Mouse (Mus musculus) urinary bladder, adult 2 months (tissue): ENCODE data around the gene Anapc7. TPM values are rescaled to one million over a fixed set of nuclear protein-coding genes. Genes with fewer than 3 reads are reported as not detected.
A peak's percentile ranks its signal among the peaks of the same experiment; 100 is the strongest.

Source experiments
- DNase-seq: peaks from one replicate; pipeline ENCODE4 v3.0.0; 2022; ENCODE audit warnings: low spot score
- polyA plus RNA-seq: library from polyadenylated mRNA; depleted of rRNA; stranded (reverse); fragments of >200 nt; gene quantifications from 2 replicates; pipeline ENCODE4 v1.2.3, GENCODE M21; 2012; rRNA removed

The Anapc7 gene
- polyA plus RNA-seq: 41.6 and 46.7 TPM in 2 replicates

GRCm38 (mm10) chr5:122421271-122422068, at the start of gene Anapc7:
Anapc7 (plus strand) TSS chr5:122421693.
- no peak for DNase-seq

DNA sequence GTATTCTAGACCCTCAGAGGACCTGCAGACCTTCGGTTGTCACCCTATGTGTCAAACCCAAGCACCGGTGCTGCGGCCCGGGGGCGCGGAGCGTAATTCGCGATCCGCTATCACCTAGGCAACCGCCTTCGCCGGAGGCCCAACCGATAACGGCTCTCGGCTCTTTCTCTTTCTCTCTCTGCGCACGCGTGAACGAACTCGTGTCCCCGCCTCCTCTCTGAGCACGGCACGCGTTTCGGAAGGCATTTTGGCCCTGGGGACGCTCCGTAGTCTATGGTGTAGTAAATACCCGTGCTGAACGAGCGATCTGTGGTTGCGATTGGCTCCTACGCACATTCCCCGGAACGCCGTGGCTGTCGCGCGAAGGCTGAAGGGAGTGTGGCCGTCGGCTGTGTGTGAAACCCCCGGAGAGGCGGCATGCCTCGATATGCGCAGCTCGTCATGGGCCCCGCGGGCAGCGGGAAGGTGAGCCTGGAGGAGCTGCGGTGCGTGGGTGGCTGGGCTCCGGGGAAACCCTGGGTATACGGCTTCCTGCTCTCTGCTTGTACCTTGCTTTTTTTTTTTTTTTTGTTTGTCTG, 49.2 kb upstream of the Anapc7 start, which contains the start of gene Fam216a:
Gene Fam216a (minus strand): TSS at position 173 of the 578 bp plus-strand sequence.
- DNase-seq: peak; percentile 98

GRCm38 (mm10) chr5:122372878-122373277, 48.6 kb upstream of the Anapc7 start:
- no peak for DNase-seq

DNA sequence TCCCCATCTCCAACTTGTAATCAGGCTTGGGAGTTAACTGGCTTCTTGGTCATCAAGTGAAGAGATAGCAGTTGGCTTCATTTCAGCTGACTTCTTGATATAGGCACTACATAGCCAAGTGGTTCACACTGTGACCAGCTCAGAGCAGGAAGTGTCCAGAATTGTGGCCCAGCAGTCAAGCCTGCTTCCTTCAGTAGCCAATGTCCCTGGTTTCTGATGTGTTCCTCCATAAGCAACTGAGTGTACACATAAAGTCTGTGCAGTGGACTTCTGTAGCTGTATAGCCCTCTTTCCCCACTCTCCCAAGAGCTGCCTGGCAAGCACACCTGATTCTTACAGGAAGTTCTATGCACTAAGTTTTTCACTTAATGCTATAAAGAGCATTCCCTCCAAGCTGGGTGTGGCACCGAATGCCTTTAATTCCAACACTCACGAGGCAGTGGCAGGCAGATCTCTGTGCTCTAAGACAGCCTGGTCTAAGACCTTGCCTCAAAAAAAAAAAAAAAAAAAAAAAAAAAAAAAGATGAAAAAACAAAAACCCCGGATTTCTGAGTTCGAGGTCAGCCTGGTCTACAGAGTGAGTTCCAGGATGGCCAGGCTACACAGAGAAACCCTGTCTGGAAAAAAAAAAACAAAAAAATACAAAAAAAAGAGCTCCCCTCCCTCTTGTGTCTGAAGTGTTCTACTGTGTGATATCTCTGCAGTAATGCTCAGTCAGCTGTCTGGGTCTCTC, 44.2 kb upstream of the Anapc7 start:
- DNase-seq: no peak

GRCm38 (mm10) chr5:122378171-122378570, 43.3 kb upstream of the Anapc7 start:
- DNase-seq: no peak

GRCm38 (mm10) chr5:122379374-122380155, 41.9 kb upstream of the Anapc7 start:
- no peak for DNase-seq

DNA sequence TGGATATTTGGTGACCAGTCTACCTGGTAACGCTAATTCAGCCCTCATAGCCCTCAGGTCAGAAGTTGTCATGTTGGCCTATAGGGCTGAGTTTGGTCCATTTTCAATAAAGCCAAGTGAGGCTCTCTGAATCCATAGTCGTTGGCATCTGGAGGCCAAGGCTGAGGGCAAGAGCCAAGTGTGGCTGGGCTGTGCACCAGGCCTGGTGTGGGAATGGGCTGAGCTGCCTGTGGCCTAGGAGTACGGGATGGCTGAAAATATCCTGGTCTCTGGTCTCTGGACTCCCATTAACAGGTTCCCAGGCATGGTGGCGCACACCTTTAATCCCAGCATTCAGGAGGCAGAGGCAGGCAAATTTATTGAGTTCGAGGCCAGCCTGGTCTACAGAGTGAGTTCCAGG, 31.5 kb upstream of the Anapc7 start:
- no peak for DNase-seq

DNA sequence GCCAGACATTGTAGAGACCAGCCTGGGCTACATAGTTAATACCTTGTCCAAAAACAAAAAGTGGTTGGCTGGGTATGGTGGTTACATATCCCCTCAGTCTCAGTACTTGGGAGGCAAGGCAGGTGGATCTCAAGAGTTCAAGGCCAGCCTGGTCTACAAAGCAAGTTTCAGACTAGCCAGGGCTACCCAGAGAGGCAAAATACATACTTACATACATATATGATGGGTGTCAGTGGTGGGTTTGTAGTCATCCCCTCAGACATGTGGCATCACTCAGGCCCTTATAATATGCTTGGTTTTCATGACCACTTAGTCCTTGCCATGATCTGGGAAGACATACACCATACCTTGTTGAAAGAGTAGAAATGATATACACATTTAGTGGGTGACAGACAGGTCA, 30.8 kb upstream of the Anapc7 start:
- no peak for DNase-seq

GRCm38 (mm10) chr5:122391178-122391785, 30.2 kb upstream of the Anapc7 start:
- no peak for DNase-seq

GRCm38 (mm10) chr5:122391786-122392180, 29.7 kb upstream of the Anapc7 start, which contains the start of gene Arpc3:
Arpc3 (plus strand) TSS chr5:122391878.
- peak; percentile 82 for DNase-seq

DNA sequence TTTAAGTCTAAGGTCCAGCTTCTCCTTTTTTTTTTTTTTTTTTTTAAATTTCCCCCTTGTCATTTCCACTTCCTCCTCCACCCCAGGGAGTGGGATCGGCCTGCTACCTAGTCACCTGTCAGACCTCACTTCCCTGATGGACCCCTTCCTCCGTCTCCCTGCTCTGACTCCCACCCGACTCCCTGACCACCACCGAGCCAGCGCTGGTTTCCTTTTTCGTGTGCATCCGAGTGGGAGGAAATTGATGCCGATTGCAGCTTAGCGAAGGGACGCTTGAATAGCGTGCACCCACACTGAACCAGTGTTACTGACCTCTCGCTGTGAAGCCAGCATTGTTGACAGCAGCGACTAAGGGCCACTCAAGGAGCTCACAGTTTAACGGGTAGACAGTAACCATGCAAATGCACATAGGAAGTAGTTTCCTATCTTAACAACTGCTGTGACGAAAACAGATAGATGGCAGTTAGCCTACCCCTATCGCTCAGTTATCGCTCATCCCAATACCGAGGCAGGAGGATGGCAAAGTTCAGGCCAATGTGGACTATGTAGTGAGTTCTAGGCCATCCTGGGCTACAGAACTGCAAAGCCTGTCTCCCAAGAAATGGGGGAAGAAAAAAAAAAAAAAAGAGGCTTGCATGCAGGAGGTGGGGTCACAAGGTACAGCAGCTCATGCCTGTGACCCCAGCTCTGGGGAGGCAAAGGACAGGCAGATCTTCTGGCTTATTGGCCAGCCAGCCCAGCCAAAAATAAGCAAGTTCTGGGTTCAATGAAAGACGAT, 29.1 kb upstream of the Anapc7 start:
- no peak for DNase-seq

DNA sequence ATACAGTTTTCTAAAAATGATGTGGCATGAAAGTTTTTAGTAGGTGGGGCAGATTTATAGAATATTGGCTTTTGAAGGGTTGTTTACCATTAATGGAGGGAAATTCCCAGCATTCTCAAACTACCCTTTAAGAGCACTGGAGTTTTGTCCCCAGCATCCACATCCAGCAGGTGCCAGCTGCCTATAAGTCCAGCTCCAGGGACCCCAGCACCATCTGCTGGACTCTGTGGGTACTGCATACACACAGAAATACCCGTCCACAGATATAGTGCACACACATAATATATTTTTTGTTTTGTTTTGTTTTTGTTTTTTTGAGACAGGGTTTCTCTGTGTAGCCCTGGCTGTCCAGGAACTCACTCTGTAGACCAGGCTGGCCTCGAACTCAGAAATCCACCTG, 27.6 kb upstream of the Anapc7 start:
- DNase-seq: no peak

- no peak for DNase-seq
Measured at GRCm38 (mm10) chr5:122396791-122397190, 24.7 kb upstream of the Anapc7 start.

DNA sequence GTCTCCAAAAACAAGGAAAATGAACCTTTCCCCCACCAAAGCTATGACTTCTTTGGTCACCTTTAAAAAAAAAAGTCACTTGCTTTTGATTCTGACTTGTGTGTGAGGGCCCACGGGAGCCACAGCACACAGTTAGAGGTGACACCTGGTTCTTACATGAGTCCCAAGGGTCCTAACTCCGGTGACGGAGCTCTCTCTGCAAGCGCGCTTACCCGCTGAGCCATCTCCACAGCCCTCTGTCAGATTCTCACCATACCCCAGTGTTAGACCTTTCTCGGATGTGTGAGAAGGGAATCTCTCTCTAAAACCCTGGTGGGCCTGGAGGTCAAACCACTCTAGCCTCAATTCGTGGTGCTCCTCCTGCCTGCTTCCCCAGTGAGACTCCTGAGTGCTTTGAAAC, 24.0 kb upstream of the Anapc7 start:
- no peak for DNase-seq

DNA sequence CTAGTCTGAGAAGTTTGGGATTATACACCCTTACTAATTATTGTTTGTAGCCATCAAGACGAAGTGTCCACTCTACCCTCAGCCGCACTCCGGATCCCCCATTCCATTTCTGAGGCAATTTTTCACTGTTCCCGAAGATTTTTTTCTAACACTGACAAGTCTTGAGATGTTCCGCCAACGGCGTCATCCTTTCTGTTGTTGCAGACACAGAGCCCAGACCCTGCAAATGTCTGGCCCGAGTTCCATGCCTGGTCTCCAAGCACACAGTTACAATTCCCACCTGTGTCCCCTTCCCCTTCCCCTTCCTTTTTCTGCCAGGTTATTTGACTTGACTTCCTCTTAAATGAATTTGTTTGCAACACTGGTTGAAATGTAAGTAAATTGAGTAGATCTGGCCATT, 21.6 kb upstream of the Anapc7 start:
- no peak for DNase-seq

GRCm38 (mm10) chr5:122400628-122401302, 20.7 kb upstream of the Anapc7 start:
- DNase-seq: no peak

- peak; percentile 66 for DNase-seq
Measured at GRCm38 (mm10) chr5:122401303-122401640, 20.2 kb upstream of the Anapc7 start.

GRCm38 (mm10) chr5:122402160-122402559, 19.3 kb upstream of the Anapc7 start:
- DNase-seq: no peak

DNA sequence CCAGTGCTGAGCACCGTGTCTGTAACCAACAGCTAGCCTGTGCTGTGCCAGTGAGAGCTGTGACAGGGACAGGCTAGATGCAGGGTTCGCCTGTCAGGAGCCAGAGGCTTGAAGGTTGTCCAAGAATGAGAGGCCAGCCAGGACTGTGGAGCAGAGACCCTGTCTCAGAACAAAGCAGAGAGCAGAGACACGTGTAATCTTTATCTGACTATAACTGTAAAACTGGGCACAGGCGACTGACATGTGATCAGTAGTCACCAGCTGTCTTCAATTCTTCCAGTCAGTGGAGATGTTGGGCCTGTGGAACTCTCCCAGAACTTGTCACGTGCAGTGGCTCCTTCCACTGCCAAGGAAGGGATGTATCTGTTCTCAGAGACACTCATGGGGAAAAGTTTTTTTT, 18.7 kb upstream of the Anapc7 start:
- DNase-seq: no peak

DNA sequence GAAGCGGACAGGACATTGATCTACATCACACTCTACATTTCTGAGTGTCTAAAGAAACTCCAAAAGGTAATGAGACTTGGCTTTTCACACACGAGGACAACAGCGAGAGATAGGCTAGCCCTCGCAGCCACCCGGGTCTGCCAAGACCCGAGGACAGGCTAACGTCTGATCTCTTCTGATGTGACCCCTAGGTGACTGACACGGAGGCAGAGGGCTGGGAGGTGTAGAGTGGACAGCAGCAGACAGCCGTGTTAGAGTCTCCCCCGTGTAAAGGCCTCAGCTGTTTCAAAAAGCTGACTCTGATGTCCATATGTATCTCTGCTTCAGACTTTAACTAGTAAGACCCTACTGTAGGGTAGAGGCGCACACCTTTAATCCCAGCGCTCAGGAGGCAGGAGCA, 18.1 kb upstream of the Anapc7 start:
- DNase-seq: no peak
